8 mouse cellular contexts compared by ENCODE assay signal in the genomic region with DNA sequence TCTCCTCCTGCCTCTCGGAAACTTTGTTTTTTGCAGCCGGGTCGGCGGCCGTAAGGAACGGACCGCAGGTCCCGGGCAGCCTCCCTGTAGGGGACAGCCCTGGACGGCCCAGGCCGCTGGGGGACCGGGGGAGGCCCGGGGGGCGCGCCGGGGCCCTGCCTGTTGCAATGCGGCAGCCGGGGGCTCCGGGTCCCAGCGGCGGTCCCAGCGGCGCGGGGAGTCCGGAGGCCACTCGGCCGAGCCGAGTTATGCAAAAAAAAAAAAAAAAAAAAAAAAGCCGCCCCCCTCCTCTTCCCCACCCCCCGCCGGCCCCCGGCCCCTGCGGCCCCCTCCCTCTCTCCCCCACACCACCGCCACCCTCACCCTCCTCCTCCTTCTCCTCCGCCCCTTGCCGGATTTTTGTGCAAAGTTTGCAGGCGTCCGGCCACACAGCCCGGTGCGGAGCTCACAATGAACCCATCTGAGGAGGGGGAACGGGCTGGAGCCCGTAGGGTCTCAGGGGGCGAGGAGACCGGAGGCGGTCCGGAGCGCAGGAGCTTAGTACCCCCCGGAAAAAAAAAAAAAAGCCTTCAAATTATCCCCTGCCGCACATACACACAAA. TPM values are rescaled to one million over a fixed set of nuclear protein-coding genes. Genes with fewer than 3 reads are reported as not detected.
DNase-seq lines count a peak whose midpoint lies in the region; ATAC-seq lines count a peak whose summit lies in the region.

A gene (minus strand): TSS at position 276 of the 601 bp plus-strand sequence.

- peak; percentile 23 for DNase-seq in ovary, adult 18-20 months (ENCODE audit: low spot score)
- DNase-seq in ovary, postnatal 14 days (ENCODE audit: low spot score): no peak
- DNase-seq in gastrocnemius, postnatal 25 days: peak; percentile 36
- peak; percentile 29 to 56 for DNase-seq in kidney, postnatal 25 days
- DNase-seq in lung, postnatal 10 days: peak; percentile 71
- DNase-seq in yolk sac, embryonic 10.5 days (ENCODE audit: low spot score): no peak

- H3K4me1 ChIP-seq in brown adipose tissue, adult 24 weeks (ENCODE audit: control insufficient read depth, insufficient read depth, insufficient read length, low read length): peaks cover 18% of the 10 kb centered on the region

- peak within 1 kb of the TSS; percentile 96 for H3K27ac ChIP-seq in brown adipose tissue, adult 24 weeks (replicated peaks; ENCODE audit: low read depth, low read length)

- no peak for ATAC-seq in activated CD4-positive, CD25-positive, alpha-beta regulatory T cell, adult 4 months

- peak within 1 kb of the TSS; percentile 88 for H3K4me3 ChIP-seq in brown adipose tissue, adult 24 weeks (ENCODE audit: insufficient read depth, low read depth, low read length)

RNA-seq across cellular contexts. Expression of the gene that starts here (rescaled TPM):
- polyA plus RNA-seq in brown adipose tissue, adult 24 weeks (2012; ENCODE audit: insufficient read depth, insufficient read length, missing spikeins): 10.1 and 14.0 TPM in 2 replicates
- total RNA-seq in gastrocnemius, postnatal 25 days (2021): 10 to 100 TPM; 15.6 to 16.4 TPM
- polyA plus RNA-seq in activated CD4-positive, CD25-positive, alpha-beta regulatory T cell, adult 4 months (2017; shearing (Covaris generic)): not detected

Comparison
In these comparisons a context has a peak if more than half of its experiments do, and no peak if none do; other contexts are left out.
1. RNA of the gene that starts here (polyA plus RNA-seq): 10.1 to 14.0 TPM in brown adipose tissue, adult 24 weeks; not detected in activated CD4-positive, CD25-positive, alpha-beta regulatory T cell, adult 4 months; every median in the first group is over 10 times any median in the second.
2. DNase-seq: peak in ovary, adult 18-20 months (single experiment), gastrocnemius, postnatal 25 days (single experiment), kidney, postnatal 25 days (2 of 2) and lung, postnatal 10 days (single experiment); none in ovary, postnatal 14 days (single experiment) and yolk sac, embryonic 10.5 days (single experiment).